Mouse (Mus musculus): ENCODE measurements around the gene Acp2.

DNA sequence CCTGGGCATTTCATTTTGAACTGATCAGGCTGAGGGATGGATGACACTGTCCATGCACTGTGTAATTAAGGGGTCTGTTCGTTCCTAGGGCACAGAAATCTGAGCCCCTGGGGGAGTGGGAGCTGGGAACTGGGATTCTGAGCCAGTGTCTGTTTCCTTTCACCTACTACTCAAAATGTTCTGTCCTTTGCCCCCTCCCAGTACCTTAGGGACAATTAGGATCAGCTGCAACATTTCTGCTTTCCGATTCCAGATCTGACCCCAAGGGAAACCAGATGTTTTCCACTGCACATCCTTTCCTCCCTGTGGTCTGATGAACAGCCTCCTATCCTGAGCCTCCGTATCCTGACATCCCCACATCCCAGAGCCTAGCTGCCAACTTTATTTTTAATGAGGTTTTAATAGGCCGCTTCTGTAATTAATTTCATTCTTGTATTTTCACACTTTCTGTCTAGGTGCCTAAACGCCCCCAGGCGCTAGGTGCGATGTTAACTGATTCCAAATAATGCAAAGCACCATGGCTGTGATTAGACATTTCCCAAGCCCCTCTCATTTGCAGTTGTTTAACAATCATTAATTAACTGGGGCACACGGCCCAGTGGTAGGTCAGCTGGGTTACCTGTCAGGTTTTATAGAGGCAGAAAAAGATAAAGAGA lies 52.2 kb downstream of the Acp2 start:
- no peak for TF ChIP-seq CTCF (IDR thresholded peaks at IDR 0.05; ENCODE audit: low read depth, low read length)
- TF ChIP-seq EP300 (IDR thresholded peaks at IDR 0.05; ENCODE audit: insufficient read depth, low read depth, low read length): no peak
